Mouse (Mus musculus) urinary bladder, adult 2 months (tissue): Measurements from ENCODE around the gene Adgrg5. TPM values are rescaled to one million over a fixed set of nuclear protein-coding genes. Genes with fewer than 3 reads are reported as not detected.

Experiments used
- DNase-seq: peaks from one replicate; pipeline ENCODE4 v3.0.0; 2022; ENCODE audit warnings: low spot score
- polyA plus RNA-seq: library from polyadenylated mRNA; depleted of rRNA; stranded (reverse); fragments of >200 nt; gene quantifications from 2 replicates; pipeline ENCODE4 v1.2.3, GENCODE M21; 2012

Adgrg5 gene
- polyA plus RNA-seq, 1 experiment, result 1.4 TPM

DNA sequence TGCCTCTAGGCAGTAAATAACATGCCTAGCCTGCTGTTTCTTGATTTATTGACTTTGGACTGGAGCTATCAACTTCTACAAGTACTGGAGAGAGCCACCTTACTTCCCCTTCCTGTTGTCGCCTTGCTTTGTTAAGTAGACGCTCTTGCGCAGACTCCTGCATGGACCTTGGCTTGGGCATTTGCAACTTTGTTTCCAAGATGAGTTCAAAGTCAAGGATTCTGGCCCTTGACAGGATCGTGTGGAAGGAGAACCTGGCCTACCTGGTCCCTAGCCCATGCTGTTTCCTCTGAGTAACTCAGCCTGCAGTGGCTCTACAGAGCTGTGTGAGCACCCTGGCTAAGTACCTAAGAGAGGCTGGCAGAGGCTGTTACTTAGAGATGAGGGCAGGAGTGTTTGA, 43.6 kb downstream of the Adgrg5 start:
- DNase-seq, result no peak

DNA sequence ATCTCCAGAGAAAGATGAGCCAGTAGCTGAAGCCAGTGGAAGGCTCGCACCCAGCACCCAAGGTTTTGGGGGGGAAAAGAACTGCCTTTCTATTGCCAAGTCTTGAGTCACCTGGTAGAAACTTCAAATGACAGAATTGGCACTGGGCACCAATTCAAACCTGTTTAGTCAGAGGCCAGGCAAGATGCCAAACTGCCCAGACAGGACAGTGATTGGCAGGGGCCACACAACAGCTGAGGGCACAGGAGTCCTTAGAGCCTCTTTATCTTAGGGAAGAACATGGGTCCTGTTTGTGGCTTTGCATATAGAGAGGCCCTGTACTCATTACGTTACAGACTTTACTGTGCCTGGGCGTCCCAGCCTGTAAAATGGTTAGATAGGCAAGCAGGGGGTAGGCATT, 44.1 kb downstream of the Adgrg5 start:
- no peak for DNase-seq

DNA sequence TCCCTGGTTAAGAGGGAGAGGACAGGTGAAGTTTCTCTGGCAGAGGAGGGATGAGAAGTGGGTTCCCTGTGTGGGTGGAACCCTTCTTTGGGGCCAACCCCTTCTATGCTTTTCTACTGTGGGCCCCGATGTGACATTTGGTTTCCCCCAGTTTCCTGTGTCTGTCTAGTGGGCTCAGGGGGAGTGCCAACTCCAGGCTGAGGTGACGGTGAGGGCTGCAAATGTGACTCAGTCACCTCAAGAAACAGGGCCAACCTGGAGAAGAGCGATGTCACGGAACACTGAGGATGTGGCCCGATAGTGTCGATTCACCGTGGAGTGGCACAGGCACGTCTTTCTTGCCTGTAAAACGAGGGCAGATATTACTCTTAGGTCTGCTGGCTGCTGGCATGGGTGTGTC, 49.8 kb downstream of the Adgrg5 start:
- no peak for DNase-seq

DNA sequence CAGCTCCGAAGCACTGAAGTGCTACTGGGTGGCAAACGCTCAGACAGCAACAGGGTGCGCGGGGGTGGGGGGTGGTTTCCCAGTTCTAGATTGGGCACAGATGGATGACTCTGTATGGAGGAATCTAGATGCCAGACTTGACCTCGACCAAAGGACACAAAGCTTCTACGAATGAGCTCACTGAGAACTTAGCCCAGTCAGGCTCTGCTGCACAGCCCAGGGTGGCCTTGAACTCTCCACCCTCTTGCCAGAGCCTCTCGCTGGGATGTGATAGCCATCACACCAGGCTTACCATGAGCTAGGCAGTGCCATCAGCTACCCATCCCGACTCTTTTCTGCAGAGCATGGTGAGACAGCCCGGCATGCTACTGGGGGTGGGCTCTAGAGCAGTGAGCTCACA, 50.3 kb downstream of the Adgrg5 start:
- no peak for DNase-seq

DNA sequence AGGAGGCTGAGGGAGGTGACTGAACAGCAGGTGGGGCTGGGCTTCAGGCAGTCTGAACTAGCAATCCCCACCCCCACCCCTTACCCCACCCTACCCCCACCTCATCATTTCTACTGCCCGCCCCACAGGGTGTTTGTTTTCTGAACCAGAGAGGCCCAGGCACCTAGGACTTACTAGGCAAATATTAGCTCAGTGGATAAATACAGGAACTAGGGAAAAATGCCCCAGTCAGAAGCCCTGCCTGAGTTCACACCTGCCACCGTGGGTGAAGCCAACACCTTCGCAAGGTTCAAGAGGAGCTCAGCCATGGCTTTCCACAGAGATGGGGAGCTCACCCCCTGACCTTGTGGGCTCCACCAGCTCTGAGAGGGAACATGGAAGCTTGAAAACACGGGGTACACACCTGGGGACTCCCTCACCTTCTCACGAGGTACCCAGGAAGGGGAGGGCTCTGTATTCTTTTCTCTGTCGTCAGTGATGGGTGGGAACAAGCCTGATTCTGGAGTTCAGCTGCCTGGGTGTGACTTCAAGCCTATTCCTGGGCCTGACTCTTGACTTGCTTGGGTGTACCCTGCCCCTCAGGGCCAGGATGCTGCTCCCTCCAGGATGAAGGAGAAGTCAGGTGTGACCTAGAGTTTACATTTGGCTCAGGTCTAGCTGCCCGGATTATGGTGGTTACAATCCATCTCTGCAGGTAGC, 51.1 kb downstream of the Adgrg5 start, which contains the start of gene Adgrg1:
Gene Adgrg1, plus strand, starts transcription at position 285 of the 699 bp plus-strand sequence.
- DNase-seq, result no peak

DNA sequence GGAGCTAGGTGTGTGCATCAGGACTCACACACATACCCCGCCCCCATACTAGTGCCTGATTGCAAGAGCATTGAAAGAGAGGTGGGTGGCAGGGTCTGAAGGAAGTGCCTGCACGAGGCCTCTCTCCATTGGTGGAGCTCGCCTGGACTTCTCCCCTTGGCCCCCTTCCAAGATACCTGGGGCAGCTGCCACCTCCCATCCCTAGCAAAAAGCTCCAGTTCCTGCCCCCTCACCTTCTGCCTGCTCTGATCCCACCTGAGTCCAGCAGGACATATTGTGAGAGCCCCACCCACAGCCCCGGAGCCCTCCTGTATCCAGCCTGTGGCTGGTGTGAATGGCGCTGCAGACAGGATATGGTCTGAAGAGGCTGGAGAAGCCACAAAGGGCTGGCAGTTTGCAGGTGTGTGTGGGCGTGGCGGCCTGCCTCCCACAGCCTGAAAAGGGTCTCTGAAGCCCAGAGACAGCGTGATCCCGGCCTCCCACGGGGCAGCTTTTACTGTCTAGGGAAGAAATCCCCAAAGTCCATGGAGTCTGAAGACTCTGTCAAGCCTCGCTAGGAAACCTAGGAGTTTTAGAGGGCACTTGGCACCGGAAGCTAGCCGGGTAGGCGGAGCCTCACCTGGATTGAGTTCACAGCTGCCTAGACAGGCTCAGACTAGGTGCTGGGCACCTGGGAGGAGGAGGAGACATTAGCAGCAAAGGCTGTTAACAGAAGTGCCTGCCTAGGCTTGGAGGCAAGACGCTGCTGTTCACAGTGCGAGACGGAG, 53.3 kb downstream of the Adgrg5 start:
- peak; percentile 63 for DNase-seq

DNA sequence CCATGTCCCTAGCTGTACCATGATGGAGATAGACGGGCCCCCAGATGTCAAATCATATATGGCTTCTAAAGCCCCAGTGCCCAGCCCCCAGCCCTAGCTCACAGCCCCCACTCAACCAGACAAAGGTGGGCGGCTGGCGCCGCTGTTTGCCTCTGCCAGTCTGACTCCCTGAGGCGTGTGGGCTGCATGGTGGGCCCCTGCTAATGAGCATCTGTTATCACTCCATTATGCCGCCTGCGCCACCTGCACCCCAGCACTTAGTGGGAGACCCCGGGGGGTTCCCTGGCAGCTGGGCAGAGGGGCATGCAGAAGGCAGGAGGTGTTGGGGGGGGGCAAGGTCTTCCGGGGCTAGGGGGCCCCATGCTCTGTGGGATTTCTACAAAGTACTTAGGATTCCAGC, 54.6 kb downstream of the Adgrg5 start:
- DNase-seq, result no peak

DNA sequence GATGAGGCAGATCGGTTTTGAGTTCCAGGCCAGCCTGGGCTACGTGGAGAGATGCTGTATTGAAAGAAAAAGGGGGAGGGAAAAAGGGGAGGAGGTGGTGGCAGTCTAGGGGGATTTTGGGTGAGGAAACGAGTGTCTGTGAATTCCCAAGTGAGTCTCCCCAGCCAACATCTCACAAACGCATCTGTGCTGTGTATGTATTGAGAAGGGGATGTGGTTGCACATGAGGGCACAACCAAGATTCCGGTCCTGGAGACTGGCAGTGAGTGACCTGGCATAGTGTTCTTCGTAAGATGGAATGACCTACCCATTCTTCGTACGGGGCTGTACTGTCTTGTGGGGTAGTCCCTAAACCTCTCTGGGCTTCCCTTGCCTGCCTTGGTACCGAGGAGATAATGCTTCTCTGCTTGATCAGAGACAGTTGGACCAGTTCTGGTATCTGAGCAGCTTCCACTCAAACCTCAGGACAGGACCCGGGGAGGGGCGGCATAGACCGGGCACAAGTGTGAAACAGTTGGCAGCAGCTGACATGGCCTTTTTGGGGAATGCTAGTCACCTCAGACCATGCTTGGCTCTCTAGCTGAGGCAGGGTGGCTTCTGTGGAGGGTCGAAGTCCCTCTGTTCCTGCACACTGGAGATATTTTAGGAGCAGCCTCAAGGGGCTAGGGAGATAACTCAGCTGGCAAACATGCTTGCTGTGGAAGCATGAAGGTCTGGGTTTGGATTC, 55.3 kb downstream of the Adgrg5 start:
- DNase-seq, result no peak

DNA sequence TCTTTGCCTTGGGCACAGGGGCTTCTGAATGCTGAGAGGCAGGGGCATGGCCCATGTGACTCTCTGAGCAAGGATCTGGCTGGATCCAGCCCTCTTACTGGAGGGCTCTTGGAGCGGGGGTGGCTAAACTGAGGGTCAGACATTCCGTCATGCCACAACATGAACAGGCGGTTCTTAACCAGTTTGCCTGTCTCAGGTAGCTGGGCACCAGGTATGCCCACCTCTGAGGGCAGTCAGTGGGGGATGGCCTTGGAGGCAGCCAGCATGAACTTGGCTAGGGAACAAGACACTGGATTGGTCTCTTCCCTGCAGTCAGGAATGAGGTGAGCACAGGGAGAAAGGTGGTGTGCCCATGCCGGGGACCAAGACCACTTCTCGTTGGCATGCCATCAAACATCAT, 56.7 kb downstream of the Adgrg5 start:
- DNase-seq, result no peak

DNA sequence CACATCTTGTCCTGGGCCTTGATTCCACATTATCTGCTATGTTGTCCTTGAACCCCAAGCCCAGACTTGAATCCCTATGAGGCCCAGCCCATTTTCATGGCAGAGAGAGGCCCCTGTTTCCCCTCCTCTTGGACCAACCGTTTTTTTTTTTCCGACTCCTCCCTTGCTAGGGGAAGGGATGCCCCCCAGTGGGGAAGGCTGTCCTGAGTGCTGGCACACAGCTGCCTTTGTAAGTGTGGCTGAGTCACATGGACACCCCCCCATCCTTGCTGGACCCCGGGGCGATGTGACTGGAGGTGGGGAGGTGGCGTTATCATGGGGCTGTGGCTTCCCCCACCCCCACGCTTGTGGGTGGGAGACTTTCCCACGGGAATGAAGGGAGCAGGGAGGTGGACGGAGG, 57.5 kb downstream of the Adgrg5 start:
- no peak for DNase-seq

DNA sequence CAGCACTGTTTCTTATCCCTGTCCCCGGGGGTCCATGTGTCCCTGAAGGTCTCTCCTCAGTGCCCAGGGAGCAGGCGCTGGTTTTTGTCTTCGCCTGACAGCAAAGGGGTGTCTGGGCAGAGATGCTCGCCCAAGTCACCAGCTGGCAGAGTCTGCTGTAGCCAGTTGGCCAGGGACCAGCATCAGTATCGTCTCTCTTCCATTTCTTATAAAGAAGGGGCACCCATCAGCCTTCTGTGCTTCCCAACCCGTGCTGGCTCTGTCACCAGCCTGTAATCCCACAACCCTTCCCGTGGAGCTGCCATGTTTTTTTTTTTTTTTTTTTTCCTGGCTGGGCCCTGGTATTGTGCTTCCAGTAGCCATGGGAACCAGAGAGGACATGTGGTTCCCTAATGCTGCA, 58.4 kb downstream of the Adgrg5 start:
- no peak for DNase-seq

DNA sequence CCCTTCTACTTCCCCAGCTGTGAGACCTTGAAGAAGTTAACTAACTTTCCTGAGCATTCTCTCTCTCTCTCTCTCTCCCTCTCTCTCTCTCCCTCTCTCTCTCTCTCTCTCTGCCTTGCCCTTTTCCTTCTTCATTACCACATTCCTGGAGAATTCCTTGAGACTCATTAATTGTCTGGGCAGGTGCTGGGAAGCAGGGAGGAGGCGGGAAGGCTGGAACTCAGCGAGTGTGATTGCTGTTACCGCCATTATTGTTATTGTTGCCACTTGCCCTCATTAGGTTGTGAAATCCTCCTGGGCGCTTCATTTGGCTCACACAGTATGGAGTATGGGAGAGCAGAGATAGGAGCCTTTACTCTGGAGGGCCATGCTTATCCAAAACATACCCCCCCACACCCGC, 59.7 kb downstream of the Adgrg5 start:
- no peak for DNase-seq

DNA sequence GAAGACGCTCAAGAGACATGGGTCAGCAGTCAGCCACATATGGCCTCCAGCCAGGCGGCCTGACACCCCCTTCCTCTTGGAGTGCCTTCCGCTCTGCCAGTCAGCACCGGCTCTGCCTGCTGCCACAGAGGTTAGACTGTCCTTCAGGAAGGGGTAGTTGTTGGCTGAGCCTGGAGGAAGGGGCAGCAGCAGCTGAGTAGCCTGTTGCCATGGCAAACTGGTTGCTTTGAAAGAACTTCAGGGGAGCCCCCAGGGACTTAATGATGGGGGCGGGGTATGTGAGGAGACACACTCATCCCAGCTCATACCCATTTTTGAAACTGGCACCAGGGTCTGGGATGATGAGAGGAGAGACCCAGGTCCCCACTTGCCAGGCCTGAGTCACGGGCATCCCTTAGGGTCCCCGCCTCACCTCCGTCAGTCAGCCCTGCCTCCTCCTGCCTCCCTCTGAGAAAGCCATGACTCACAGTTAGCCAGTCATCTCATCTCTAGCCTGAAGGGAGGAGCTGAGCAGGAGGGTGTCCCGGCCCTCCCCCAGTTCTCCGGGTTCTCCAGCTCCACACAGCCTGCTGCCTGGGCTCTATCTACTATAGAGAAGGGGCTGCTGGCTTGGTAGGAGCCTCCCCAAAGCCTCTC, 60.5 kb downstream of the Adgrg5 start:
- DNase-seq, result no peak

DNA sequence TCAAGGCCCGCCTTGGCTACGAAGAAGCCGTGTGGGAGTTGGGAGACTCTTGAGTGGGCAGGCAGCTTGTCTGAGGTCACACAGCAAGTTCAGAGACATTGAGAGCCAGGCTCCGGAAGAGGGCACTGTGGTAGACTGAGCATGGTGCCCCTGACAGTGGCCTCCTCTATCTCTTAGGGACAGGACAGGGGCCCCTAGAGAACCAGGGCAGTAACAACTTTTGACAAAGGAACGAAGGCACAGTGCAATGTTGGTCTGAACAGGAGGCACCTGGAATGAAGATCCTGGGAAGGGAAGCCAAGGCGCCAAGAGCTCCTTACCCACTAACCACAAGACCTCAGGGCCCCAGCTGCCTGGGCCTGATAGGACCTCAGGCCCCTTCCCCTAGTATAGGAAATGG, 61.5 kb downstream of the Adgrg5 start:
- DNase-seq, result no peak

DNA sequence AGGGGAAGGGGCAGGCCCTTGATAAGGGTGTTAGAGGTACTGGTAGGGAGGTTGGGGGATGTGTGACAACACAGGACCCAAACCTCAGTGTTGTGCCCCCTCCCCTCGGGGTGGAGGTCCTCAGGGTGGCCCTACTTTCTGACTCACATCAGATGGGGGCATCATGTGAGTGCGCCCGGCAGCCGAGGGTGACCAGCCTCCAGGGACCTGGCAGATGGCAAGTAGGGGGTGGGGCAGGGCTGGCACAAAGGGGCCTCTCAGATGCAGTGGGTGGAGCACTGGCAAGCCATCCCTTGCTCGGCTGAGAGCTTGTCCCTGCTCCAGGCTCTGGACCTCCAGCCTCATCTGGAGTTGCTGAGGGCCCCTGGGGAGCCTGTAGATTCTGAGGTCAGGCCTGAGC, 63.2 kb downstream of the Adgrg5 start:
- no peak for DNase-seq

DNA sequence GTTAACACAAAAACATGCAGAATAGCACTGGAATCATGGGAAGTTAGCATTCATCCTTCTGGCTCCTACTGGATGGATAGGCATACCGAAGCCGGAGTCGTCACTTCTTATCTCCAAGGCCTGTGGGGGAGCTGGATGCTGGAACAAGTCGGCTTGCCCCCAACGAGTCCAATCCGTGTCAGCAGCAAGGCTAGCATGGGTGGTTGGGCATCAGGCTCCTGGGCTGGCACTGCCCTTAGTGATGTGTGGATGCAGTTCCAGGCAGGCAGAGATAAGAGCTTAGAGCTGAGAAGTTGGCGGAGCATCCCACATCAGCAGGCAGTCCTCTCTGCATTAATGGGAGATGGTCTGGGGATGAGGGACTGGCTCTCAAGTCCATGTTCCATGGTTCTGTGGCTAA, 64.1 kb downstream of the Adgrg5 start:
- no peak for DNase-seq

DNA sequence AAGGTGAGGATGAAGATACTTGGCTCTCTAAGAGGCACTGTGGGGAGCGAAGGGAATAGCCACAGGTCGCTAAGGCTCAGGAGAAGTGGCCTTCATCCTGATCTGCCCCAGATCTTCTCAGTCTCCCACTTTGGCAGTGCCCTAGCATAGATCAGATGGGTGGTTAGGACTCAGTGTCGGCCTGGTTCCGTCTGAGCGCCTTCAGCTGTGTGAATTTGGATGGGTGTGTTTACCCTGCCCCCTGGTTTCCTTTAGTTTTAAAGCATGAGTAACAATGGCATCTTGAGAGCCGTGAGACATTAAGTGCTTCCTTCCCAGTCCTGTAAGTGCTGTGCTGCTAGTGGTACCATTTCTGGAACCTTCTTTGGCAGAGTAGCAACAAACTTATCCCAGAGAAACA, 65.1 kb downstream of the Adgrg5 start:
- DNase-seq, result no peak

DNA sequence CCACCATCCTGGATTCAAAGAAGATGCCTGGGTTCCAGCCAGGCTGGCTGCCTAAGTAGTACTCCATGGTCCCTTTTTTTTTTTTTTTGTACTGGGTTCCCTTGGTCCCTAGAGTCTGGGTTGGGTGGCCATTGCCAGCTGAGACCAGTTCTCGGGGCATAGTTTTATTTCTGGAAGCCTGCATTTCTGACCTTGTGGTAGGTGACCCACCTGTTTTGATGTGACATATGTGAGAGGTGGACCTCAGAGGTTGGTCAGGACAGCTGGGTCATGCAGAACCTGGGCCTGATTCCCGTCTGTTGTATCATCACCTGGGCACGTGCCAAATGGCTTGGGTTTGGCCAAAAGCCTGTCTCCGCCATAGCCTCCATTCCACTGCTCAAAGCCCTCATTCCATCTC, 66.2 kb downstream of the Adgrg5 start:
- no peak for DNase-seq

DNA sequence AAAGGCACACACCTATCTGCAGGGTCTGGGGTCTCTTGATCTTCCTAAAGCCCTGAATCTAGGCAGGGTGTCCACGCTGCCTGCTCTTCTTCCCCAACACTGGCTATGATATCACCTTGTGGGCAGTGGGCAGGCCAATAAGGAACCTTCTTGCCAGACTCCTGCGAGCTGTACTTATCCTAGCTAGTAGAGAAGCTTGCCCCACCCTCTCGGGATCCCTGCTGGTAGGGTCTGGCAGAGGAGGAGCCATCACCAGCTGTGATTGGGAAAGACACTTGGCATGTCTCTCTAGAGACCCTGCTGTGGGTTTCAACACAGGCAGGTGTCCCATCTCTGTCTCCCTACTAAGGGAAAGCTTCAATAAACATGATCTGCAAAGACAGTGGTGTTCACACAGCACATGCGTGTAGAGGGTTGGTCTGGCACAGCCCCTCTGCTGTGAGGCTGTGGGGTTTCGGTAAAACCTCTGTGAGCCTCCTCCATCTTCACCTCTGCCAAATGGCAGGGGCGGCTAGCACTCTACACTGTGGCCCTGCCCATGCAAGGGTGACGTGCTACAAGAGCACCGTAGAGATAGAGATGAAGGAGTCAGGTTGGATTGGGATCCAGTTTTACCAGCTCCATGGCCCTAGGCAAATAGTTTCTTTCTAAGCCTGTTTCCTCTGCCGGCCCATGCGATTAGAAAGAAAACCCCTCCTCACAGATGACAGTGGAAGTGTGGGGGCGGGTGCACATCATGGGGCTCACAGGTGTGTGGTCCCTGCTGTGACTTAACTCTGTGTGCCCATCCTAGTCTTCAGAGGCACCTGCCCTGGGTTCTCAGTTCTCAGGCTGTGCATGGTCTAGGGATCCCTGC, 67.3 kb downstream of the Adgrg5 start:
- DNase-seq, result no peak

DNA sequence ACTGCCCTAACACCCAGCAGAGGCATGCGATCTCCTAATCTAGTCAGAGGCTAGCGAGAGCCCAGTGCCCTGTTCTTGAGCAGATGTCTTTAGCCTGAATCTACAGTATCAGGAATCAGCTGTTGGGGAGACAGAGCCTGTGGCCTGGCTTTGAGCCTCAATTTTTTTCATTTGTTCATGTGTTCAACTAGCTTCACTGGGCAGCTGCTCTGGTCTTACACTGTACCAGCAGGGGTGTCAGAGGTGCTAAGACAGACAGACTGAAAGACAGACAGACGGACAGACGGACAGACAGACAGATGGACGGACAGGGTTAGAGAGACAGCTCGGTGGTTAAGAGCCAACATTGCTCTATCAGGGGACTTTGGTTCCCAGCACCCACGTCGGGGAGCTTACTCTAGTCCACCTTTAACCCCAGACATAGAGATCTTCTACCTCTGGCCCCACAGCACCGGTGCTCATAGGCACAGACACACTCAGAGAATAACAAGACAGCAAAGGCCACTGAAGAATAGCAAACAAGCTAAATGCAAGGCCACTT, 68.0 kb downstream of the Adgrg5 start:
- DNase-seq, result no peak

DNA sequence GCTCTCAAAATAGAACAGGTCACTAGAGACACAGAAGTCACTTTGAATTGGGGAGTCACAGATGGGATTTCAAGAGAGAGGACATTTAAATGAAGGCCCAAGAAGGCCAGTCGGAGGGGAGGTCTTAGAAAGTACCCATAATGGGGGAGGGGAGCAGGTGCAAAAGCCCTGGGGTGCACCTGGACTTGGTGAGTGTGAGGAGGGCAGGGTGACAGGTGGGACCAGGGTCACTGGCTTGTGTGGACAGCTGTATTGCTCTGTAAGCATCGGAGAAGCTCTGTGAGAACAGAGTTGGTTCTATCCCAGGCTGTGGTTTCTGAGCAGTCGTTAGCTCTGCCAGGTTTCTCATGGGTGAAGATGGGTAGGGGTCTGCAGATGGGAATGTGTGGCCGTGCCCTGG, 68.5 kb downstream of the Adgrg5 start:
- DNase-seq, result no peak
